Mouse (Mus musculus) left cerebral cortex, postnatal 25 days (tissue): ENCODE results near the gene Tns1. TPM values are rescaled to one million over a fixed set of nuclear protein-coding genes. Genes with fewer than 3 reads are reported as not detected.

Source experiments
- DNase-seq, 2 experiments: peaks; one replicate each; pipeline ENCODE4 v3.0.0; 2022; ENCODE audit warnings: low spot score in 2 of 2, mixed read lengths in 1 of 2
- intact Hi-C: fragments of 180-260 bp; cut with DNase I; formaldehyde crosslinking; loops from one replicate; pipeline ENCODE4 v1.15.1; 2025
- total RNA-seq, 2 experiments: library from RNA; stranded (reverse); gene quantifications; 2 replicates each; pipeline ENCODE4 v1.2.3; 2021

Gene Tns1
- total RNA-seq, 2 experiments from 2014 or later, result 35.1 to 40.3 TPM

GRCm38 (mm10) chr1:74124991-74125552, 823 bp upstream of the Tns1 start, which contains the start of gene Rufy4:
TSS of gene Rufy4 (plus strand) at chr1:74125541.
- intact Hi-C loops, result loop anchor here (2.0 kb wide), 1 partner anchor 222 kb away; no protein-coding TSS in a partner anchor
- DNase-seq, result peak; percentile 63 to 72

GRCm38 (mm10) chr1:74123215-74123614, 1.0 kb downstream of the Tns1 start:
- intact Hi-C loops, result loop anchor here (2.0 kb wide), 1 partner anchor 126 kb away; no protein-coding TSS in a partner anchor
- DNase-seq, result no peak

GRCm38 (mm10) chr1:74121821-74122576, 2.2 kb downstream of the Tns1 start:
- intact Hi-C loops, result loop anchor here (2.0 kb wide), 1 partner anchor 125 kb away; no protein-coding TSS in a partner anchor
- DNase-seq, result peak; percentile 64 to 81

- intact Hi-C loops, result no loop called here
- DNase-seq, result no peak
Observed at GRCm38 (mm10) chr1:74121138-74121537, 3.1 kb downstream of the Tns1 start.

GRCm38 (mm10) chr1:74119115-74119514, 5.1 kb downstream of the Tns1 start:
- intact Hi-C loops, result no loop called here
- no peak for DNase-seq

- DNase-seq, result no peak
- intact Hi-C loops, result no loop called here
Observed at GRCm38 (mm10) chr1:74117876-74118275, 6.4 kb downstream of the Tns1 start.

GRCm38 (mm10) chr1:74113071-74113470, 11.2 kb downstream of the Tns1 start:
- intact Hi-C loops, result no loop called here

GRCm38 (mm10) chr1:74111696-74112030, 12.6 kb downstream of the Tns1 start:
- intact Hi-C loops, result no loop called here
- no peak for DNase-seq

More at GRCm38 (mm10) chr1:74113071-74113470, 11.2 kb downstream of the Tns1 start:
- DNase-seq, result no peak

GRCm38 (mm10) chr1:74110932-74111695, 13.1 kb downstream of the Tns1 start:
- no peak for DNase-seq
- intact Hi-C loops, result no loop called here

GRCm38 (mm10) chr1:74109670-74110069, 14.6 kb downstream of the Tns1 start:
- intact Hi-C loops, result no loop called here
- no peak for DNase-seq

GRCm38 (mm10) chr1:74107931-74108618, 16.2 kb downstream of the Tns1 start:
- DNase-seq, result no peak
- intact Hi-C loops, result no loop called here

- DNase-seq, result no peak
- intact Hi-C loops, result no loop called here
Observed at GRCm38 (mm10) chr1:74106214-74106613, 18.0 kb downstream of the Tns1 start.

- intact Hi-C loops, result no loop called here
- no peak for DNase-seq
Observed at GRCm38 (mm10) chr1:74105660-74106059, 18.6 kb downstream of the Tns1 start.

- no peak for DNase-seq
- intact Hi-C loops, result no loop called here
Observed at GRCm38 (mm10) chr1:74103654-74104353, 20.4 kb downstream of the Tns1 start.

- intact Hi-C loops, result no loop called here
- no peak for DNase-seq
Observed at GRCm38 (mm10) chr1:74099001-74099435, 25.2 kb downstream of the Tns1 start.

GRCm38 (mm10) chr1:74098004-74099000, 25.9 kb downstream of the Tns1 start:
- peak in 1 of 2 experiments; percentile 24 for DNase-seq
- intact Hi-C loops, result no loop called here

- DNase-seq, result no peak
- intact Hi-C loops, result no loop called here
Observed at GRCm38 (mm10) chr1:74095728-74096127, 28.5 kb downstream of the Tns1 start.

- DNase-seq, result no peak
- intact Hi-C loops, result no loop called here
Observed at GRCm38 (mm10) chr1:74095296-74095695, 29.0 kb downstream of the Tns1 start.
